Mouse (Mus musculus): ENCODE data around the gene Sympk. TPM values are rescaled to one million over a fixed set of nuclear protein-coding genes. Genes with fewer than 3 reads are reported as not detected.

Gene Sympk
- total RNA-seq, 2 experiments from 2014 or later, result 70.9 to 81.5 TPM

GRCm38 (mm10) chr7:19012025-19012621, 12.1 kb upstream of the Sympk start:
- intact Hi-C loops (cut with DNase I), result no loop called here
- H3K4me3 ChIP-seq, result peak overlapping the region; percentile 74
- peak overlapping the region; percentile 88 for H3K27ac ChIP-seq
- no peak for TF ChIP-seq CTCF (IDR thresholded peaks at IDR 0.05)
- DNase-seq, result peak; percentile 68

DNA sequence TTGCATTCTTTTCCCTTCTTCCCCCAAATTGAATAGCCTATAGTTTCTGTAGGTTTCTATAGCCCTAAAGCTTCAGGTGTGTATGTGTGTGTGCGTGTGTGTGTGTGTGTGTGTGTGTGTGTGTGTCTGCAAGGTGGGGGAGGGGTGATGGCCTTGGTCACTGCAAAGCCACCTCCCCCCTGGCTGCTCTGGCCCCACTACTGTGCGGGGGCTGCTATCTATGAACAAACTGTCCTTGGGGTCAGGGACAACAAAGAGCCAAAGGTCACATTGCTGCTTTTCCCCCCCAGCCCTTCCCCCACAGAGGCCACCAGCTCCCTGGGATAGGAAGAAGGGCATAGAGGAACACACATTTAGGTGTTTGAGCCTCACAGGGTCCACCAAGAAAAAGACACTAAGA, 11.3 kb upstream of the Sympk start:
- no peak for DNase-seq
- intact Hi-C loops (cut with DNase I), result no loop called here
- Histone ChIP-seq H3K27ac (no peak overlapping the region), H3K4me3 (no peak overlapping the region)
- TF ChIP-seq CTCF (IDR thresholded peaks at IDR 0.05), result no peak

GRCm38 (mm10) chr7:19014452-19014851, 9.7 kb upstream of the Sympk start:
- no peak for TF ChIP-seq CTCF (IDR thresholded peaks at IDR 0.05)

GRCm38 (mm10) chr7:19016042-19016441, 8.1 kb upstream of the Sympk start:
- no peak overlapping the region for H3K4me3 ChIP-seq
- DNase-seq, result no peak
- intact Hi-C loops (cut with DNase I), result no loop called here
- TF ChIP-seq CTCF (IDR thresholded peaks at IDR 0.05), result no peak
- H3K27ac ChIP-seq, result no peak overlapping the region

More at GRCm38 (mm10) chr7:19014452-19014851, 9.7 kb upstream of the Sympk start:
- DNase-seq, result no peak
- no peak overlapping the region for H3K4me3 ChIP-seq
- intact Hi-C loops (cut with DNase I), result no loop called here
- H3K27ac ChIP-seq, result no peak overlapping the region

DNA sequence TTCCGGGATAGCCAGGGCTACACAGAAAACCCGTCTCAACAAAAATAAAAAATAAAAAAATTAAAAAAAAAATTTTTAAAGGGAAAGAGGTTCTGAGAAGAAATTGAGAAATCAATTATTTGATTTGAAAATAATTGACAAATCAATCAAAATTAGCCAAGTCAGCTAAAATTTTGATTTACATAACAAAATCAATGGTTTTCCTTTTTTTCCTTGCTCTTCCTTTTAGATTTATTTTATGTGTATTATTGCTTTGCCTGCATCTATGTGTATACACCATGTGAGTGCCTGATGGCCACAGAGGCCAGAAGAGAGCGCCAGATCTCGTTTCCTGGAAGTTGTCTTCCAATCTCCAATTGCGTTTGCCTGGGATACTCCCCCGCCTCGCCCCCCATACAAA, 6.3 kb upstream of the Sympk start:
- Histone ChIP-seq H3K4me3 (no peak overlapping the region), H3K27ac (no peak overlapping the region)
- TF ChIP-seq CTCF (IDR thresholded peaks at IDR 0.05), result no peak
- intact Hi-C loops (cut with DNase I), result no loop called here
- no peak for DNase-seq

GRCm38 (mm10) chr7:19021048-19021447, 3.1 kb upstream of the Sympk start:
- no peak overlapping the region for H3K4me3 ChIP-seq
- H3K27ac ChIP-seq, result no peak overlapping the region
- intact Hi-C loops (cut with DNase I), result no loop called here
- no peak for TF ChIP-seq CTCF (IDR thresholded peaks at IDR 0.05)
- DNase-seq, result no peak

DNA sequence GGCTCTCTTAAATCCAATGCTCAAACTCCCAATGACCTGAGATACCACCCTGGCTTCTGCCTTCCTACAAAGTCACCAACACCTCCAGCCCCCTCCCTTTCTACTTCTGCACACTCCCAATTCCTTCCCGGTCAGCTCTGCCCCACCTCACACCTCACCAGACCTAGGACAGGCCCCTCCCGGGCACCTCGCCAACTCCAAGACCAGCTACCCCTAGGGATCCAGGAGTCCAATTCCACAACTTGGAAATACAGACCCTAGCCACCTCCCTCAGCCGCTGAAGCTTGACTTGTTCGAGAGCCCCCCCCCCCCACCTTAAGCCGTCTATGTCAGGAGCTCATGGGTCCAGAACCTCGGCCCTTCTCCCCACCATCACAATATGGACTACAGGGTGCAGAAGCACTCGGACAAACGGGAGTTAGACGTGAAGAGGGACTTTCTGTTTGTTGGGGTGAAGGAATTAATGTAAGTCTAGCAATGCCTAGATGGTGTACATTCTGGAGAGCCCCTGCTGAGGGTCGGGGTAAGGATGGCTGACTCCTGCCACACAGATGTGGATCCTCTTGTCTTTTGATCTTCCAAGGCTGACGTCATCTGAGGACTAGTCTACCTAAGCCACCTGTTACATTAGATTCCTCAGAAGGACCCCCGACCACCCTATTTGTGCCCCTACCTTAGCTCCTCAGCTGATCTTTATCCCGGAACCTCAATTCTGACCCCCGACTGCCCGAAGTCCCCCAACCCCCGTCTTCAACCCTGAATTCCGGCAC, 1.8 kb upstream of the Sympk start:
- no peak overlapping the region for H3K4me3 ChIP-seq
- no peak for TF ChIP-seq CTCF (IDR thresholded peaks at IDR 0.05)
- no peak overlapping the region for H3K27ac ChIP-seq
- intact Hi-C loops (cut with DNase I), result loop anchor here (2.0 kb wide), 2 partner anchors 16 to 126 kb away; no protein-coding TSS in a partner anchor
- DNase-seq, result no peak

- intact Hi-C loops (cut with DNase I), result loop anchor here (2.0 kb wide), 2 partner anchors 17 to 127 kb away; no protein-coding TSS in a partner anchor
These were observed 791 bp upstream of the Sympk start, which contains the start of gene Foxa3 for GRCm38 (mm10) chr7:19023357-19023814. Gene Foxa3, minus strand, starts transcription at chr7:19023538.

GRCm38 (mm10) chr7:19024581-19025255, 541 bp downstream of the Sympk start:
- TF ChIP-seq CTCF (IDR thresholded peaks at IDR 0.05), result no peak
- intact Hi-C loops (cut with DNase I), result no loop called here
- peak; percentile 61 for DNase-seq
- Histone ChIP-seq H3K27ac (peak overlapping the region; percentile 89), H3K4me3 (peak overlapping the region; percentile 84)

More at GRCm38 (mm10) chr7:19023357-19023814, 791 bp upstream of the Sympk start, which contains the start of gene Foxa3:
- peak within 1 kb of the TSS; percentile 84 for H3K4me3 ChIP-seq
- TF ChIP-seq CTCF (IDR thresholded peaks at IDR 0.05), result peak; percentile 69
- peak; percentile 81 for DNase-seq
- H3K27ac ChIP-seq, result peak within 1 kb of the TSS; percentile 89

DNA sequence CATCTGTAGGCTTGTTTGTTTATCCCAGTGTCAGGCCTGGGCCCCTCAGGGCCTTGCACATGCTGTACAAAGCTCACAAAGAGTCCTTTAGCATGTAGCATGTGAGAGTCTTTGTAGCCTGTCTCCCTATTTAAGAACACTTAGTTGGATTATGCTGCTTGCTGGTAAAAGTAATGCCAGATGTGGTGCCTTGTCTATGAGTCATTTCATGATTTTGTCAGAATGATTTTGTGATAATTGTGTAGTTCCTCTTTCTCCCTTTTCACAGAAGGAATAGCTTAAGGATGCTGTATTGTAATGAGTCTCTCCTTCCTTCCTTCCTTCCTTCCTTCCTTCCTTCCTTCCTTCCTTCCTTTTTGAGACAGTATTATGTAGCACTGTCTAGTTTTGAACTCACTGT, 3.9 kb downstream of the Sympk start:
- no peak overlapping the region for H3K4me3 ChIP-seq
- no peak for TF ChIP-seq CTCF (IDR thresholded peaks at IDR 0.05)
- intact Hi-C loops (cut with DNase I), result no loop called here
- no peak overlapping the region for H3K27ac ChIP-seq
- no peak for DNase-seq

GRCm38 (mm10) chr7:19029084-19029653, 5.0 kb downstream of the Sympk start:
- no peak overlapping the region for H3K27ac ChIP-seq
- no peak overlapping the region for H3K4me3 ChIP-seq
- peak; percentile 73 for TF ChIP-seq CTCF (IDR thresholded peaks at IDR 0.05)
- intact Hi-C loops (cut with DNase I), result no loop called here
- DNase-seq, result peak; percentile 67

- H3K27ac ChIP-seq, result no peak overlapping the region
- DNase-seq, result no peak
- no peak for TF ChIP-seq CTCF (IDR thresholded peaks at IDR 0.05)
- intact Hi-C loops (cut with DNase I), result no loop called here
- no peak overlapping the region for H3K4me3 ChIP-seq
These were observed 7.5 kb downstream of the Sympk start for GRCm38 (mm10) chr7:19031641-19032040.
